Mouse (Mus musculus) liver, adult 2 months (tissue): ENCODE data around the gene Gpr156.

Experiments used
- CTCF ChIP-seq: fragments of 200-500 bp; IDR thresholded peaks from 2 replicates; pipeline ENCODE4 v1.5.1; 2011; ENCODE audit warnings: low read depth, low read length, control low read depth
- POLR2A ChIP-seq: fragments of 200-500 bp; IDR thresholded peaks from 2 replicates; pipeline ENCODE4 v1.6.1; 2011; ENCODE audit warnings: low read length, control low read depth; ENCODE audit not compliant: insufficient read depth; ENCODE audit errors: extremely low read depth

- TF ChIP-seq CTCF (no peak), POLR2A (no peak)
These were observed 125.9 kb downstream of the Gpr156 start for GRCm38 (mm10) chr16:38042160-38042559.
